Mouse (Mus musculus): Measurements from ENCODE around the gene Mogat1.
"Not testable (repeated sequence)": the region's sequence is repeated elsewhere in the genome, so short reads cannot be mapped to it uniquely, and the experiment has no call there.

The Mogat1 gene

GRCm38 (mm10) chr1:78536310-78537164, 25.7 kb downstream of the Mogat1 start:
- DNase-seq (ENCODE audit: low read depth in 2 of 2, low spot score in 2 of 2) = peak; percentile 76 to 87

GRCm38 (mm10) chr1:78537494-78538010, 26.8 kb downstream of the Mogat1 start:
- peak; percentile 85 for DNase-seq (ENCODE audit: low read depth in 2 of 2, low spot score in 2 of 2)

- peak; percentile 51 to 52 for DNase-seq (ENCODE audit: low read depth in 2 of 2, low spot score in 2 of 2)
Observed at GRCm38 (mm10) chr1:78538396-78538795, 27.6 kb downstream of the Mogat1 start.

- no peak for DNase-seq (ENCODE audit: low read depth in 2 of 2, low spot score in 2 of 2)
Observed at GRCm38 (mm10) chr1:78539166-78539565, 28.4 kb downstream of the Mogat1 start.

DNA sequence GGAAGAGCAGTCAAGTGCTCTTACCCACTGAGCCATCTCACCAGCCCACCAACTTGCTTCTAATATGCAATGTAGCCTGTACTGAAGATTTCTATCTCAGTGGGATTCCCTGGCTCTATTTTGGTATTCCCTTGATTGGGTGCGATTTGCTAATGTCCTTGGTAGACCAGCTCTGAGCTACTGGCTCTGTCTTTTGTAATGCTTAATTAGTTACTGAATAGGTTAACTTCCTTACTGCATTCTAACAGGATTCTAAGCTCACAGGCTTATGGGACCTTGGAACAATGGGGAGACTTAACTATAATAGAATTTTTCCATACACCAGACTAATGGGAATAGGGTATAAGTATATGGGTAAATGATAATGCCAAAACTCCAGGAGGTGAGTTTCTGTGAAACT, 32.8 kb downstream of the Mogat1 start:
- not testable (repeated sequence) for DNase-seq (ENCODE audit: low read depth in 2 of 2, low spot score in 2 of 2)

DNA sequence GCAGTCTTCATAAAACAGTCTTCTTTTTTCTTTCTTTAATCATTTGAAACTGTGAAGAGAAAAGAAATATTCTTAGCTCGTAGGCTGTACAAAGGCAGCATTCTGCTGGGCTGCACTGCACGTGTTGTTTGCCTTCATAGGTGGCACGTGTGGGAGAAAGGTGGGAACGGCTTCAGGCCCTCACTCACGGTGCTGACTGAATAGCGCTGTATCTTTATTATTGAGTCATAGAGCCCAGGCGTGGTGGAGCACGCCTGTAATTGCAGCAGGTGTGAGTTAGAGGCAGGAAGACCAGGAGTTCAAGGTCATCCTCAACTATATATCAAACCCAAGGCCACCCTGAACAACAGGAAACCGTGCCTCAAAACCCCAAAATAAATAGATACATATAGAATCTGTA, 35.5 kb downstream of the Mogat1 start:
- DNase-seq (ENCODE audit: low read depth in 2 of 2, low spot score in 2 of 2) = no peak

DNA sequence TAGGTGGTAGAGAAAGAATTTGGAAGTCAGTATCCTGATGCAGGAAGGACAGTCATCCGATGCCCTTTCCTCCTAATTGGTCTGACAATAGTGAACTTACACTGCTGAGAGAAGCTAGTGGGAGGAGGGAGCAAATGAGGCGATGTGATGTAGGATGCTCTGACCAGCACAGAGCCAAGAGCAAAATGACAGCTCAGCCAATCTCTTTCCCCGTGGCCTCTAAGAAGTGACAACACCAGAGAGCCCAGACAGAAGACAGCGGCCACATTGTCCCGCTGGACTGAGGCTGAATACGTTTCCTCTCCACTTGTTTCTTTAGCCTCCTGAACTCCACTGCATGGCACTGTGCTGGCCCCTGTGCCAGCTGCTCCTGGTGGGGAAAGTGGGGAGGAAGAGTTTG, 38.2 kb downstream of the Mogat1 start:
- no peak for DNase-seq (ENCODE audit: low read depth in 2 of 2, low spot score in 2 of 2)

GRCm38 (mm10) chr1:78554012-78554666, 43.3 kb downstream of the Mogat1 start:
- DNase-seq (ENCODE audit: low read depth in 2 of 2, low spot score in 2 of 2) = no peak

GRCm38 (mm10) chr1:78566963-78567362, 56.2 kb downstream of the Mogat1 start:
- DNase-seq (ENCODE audit: low read depth in 2 of 2, low spot score in 2 of 2) = no peak

GRCm38 (mm10) chr1:78567421-78567820, 56.6 kb downstream of the Mogat1 start:
- no peak for DNase-seq (ENCODE audit: low read depth in 2 of 2, low spot score in 2 of 2)

DNA sequence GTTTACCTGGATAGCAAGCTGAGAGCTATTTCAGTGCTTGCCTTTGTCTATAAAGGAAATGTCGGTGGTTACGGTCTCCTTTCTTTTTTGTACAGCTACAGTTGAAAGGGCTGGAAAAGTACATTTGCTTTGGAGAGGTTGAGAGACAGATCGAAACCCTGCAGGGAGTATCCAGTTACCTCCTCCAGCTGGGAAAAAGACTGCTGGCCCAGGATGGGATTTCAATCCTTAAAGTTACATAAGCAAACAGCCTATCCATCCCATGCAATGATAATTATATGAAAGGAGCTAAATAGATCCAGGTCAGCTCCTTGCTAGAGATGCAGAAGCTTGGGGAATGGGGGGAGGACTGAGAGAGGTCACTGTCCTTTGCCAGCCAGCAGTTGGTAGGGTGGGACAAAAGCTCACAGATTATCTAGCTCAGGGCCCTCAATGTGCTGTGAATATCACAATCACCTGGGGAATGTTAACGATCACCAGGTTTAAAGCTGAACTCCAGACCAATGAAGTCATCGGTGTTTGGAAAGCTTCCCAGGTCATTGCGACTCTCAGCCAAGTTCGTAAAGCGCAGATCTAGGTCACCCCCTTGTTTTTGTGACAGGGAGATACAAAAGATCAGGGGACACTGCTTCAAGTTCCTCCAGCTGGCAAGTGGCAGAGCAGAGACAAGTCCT, 57.2 kb downstream of the Mogat1 start:
- no peak for DNase-seq (ENCODE audit: low read depth in 2 of 2, low spot score in 2 of 2)

DNA sequence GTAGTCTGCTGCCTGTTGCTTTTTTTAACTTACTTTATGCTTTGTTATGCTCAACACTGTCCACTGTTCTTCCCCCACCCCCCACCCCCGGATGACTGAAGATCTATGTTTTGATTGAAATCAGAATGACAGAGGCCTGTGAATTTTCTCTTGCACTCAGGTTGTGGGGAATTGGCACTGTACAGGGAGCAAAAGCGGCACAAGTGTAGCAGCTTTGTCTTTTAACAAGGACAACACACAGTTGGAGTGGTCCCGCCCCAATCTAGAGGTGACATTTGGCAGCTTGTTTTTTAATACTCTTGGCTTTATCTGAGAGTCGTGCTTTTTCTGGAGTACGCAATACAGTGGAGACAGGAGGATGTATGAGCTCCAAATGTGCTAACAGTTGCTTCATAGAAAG, 58.8 kb downstream of the Mogat1 start:
- no peak for DNase-seq (ENCODE audit: low read depth in 2 of 2, low spot score in 2 of 2)

GRCm38 (mm10) chr1:78585080-78585479, 74.3 kb downstream of the Mogat1 start:
- no peak for DNase-seq (ENCODE audit: low read depth in 2 of 2, low spot score in 2 of 2)

DNA sequence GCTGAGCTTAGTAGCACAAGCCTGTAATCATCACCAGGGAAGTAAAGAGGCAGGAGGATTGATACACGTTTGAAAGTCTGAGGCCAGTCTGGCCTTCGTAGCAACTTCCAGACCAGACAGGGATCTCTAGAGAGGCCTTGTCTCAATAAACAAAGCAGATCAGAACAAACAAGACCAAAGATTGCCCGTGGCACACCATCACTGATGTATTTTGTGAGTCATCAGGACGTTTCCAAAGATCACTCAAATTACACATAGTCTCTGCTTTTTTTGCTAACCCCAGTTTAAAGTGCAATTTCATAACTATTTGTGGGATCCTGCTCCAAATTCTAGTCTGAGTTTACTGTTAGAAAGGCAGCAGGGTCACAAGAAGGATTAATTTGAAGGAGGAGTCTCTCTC, 76.2 kb downstream of the Mogat1 start:
- no peak for DNase-seq (ENCODE audit: low read depth in 2 of 2, low spot score in 2 of 2)
